Mouse (Mus musculus) heart, embryonic 16.5 days (tissue): ENCODE data around the gene Gm14399. TPM values are rescaled to one million over a fixed set of nuclear protein-coding genes. Genes with fewer than 3 reads are reported as not detected.
"Not testable (repeated sequence)": the region's sequence is repeated elsewhere in the genome, so short reads cannot be mapped to it uniquely, and the experiment has no call there.

Experiments used
- ATAC-seq: fragments of 200-750 bp; cut with Nextera tagmentation; replicated peaks from 2 replicates; pipeline ENCODE4 v1.8.0; 2017; ENCODE audit warnings: moderate number of reproducible peaks; ENCODE audit not compliant: insufficient read depth, low FRiP score; ENCODE audit errors: extremely low read depth
- H3K27ac ChIP-seq: fragments of 300-500 bp; sonication (generic); 2 replicates; pipeline ENCODE4 v1.5.1; 2014; ENCODE audit warnings: mild to moderate bottlenecking, low read length, control low read depth, moderate library complexity
- H3K27me3 ChIP-seq: fragments of 300-500 bp; sonication (generic); 2 replicates; pipeline ENCODE4 v1.6.1; 2014; ENCODE audit warnings: low read length, mixed read lengths; ENCODE audit not compliant: control insufficient read depth, insufficient read depth
- H3K36me3 ChIP-seq: fragments of 300-500 bp; sonication (generic); 2 replicates; pipeline ENCODE4 v1.6.1; 2014; ENCODE audit not compliant: control insufficient read depth, insufficient read depth
- H3K4me1 ChIP-seq: fragments of 300-500 bp; sonication (generic); 2 replicates; pipeline ENCODE4 v1.6.1; 2014; ENCODE audit warnings: low read length, mixed read lengths; ENCODE audit not compliant: control insufficient read depth, insufficient read depth
- H3K4me2 ChIP-seq: fragments of 300-500 bp; sonication (generic); 2 replicates; pipeline ENCODE4 v1.6.1; 2014; ENCODE audit warnings: low read depth, mild to moderate bottlenecking, control low read depth, low read length
- H3K4me3 ChIP-seq: fragments of 300-500 bp; sonication (generic); 2 replicates; pipeline ENCODE4 v1.5.1; 2014; ENCODE audit warnings: mild to moderate bottlenecking, control low read depth, low read length
- H3K9ac ChIP-seq: fragments of 300-500 bp; sonication (generic); 2 replicates; pipeline ENCODE4 v1.6.1; 2014; ENCODE audit warnings: low read length, control low read depth
- H3K9me3 ChIP-seq: fragments of 300-500 bp; sonication (generic); replicated peaks from 2 replicates; pipeline ENCODE4 v1.6.1; 2016; ENCODE audit warnings: low read length; ENCODE audit not compliant: control insufficient read depth
- WGBS: fragments of 180-500 bp; shearing (Covaris S2); extraction: QIAGEN DNeasy Blood & Tissue Kit; methylation state at CpG from one replicate; pipeline ENCODE4 v1.1.7; 2014; 5-methylcytosine and 5-hydroxymethylcytosine counted together
- polyA plus RNA-seq: library from polyadenylated mRNA; unstranded; fragments of >200 nt; fragmentation: Nextera tagmentation; extraction: Ambion mirVana; gene quantifications from 2 replicates; pipeline ENCODE4 v1.2.1, GENCODE M21; 2015

Gm14399 gene
- 5.8 and 6.5 TPM in 2 replicates for polyA plus RNA-seq

GRCm38 (mm10) chr2:175141993-175142295 lies at the start of gene Gm14399:
TSS of gene Gm14399 (minus strand) at chr2:175142012.
- H3K27me3 ChIP-seq, H3K27ac ChIP-seq, H3K4me1 ChIP-seq, H3K9me3 ChIP-seq, ATAC-seq, H3K36me3 ChIP-seq: not testable (repeated sequence)
- WGBS = 0% methylated on average over 1 of the region's 2 CpGs
- H3K4me2 ChIP-seq = peak within 1 kb of the TSS; percentile 37
- H3K9ac ChIP-seq = peak within 1 kb of the TSS; percentile 65
- peak within 1 kb of the TSS; percentile 56 for H3K4me3 ChIP-seq

GRCm38 (mm10) chr2:175179008-175179407 lies 37.2 kb upstream of the Gm14399 start:
- ATAC-seq, H3K9ac ChIP-seq, H3K4me3 ChIP-seq, H3K4me1 ChIP-seq, H3K27ac ChIP-seq, H3K9me3 ChIP-seq, H3K27me3 ChIP-seq, H3K4me2 ChIP-seq, H3K36me3 ChIP-seq: not testable (repeated sequence)
- WGBS = 51% methylated on average over 1 of the region's 1 CpGs

- 73% methylated on average over 6 of the region's 6 CpGs for WGBS
- Histone ChIP-seq H3K4me3 (no peak overlapping the region), H3K36me3 (no peaks in the 10 kb centered on the region), H3K4me1 (no peaks in the 10 kb centered on the region), H3K9me3 (no peaks in the 10 kb centered on the region), H3K27ac (no peak overlapping the region), H3K27me3 (no peaks in the 10 kb centered on the region), H3K9ac (no peak overlapping the region), H3K4me2 (no peak overlapping the region)
- no peak for ATAC-seq
Measured at GRCm38 (mm10) chr2:175176312-175176711, 34.5 kb upstream of the Gm14399 start.

- H3K9ac ChIP-seq, H3K4me1 ChIP-seq, H3K9me3 ChIP-seq, H3K27me3 ChIP-seq, ATAC-seq, H3K4me3 ChIP-seq, H3K36me3 ChIP-seq, H3K4me2 ChIP-seq, H3K27ac ChIP-seq: not testable (repeated sequence)
- WGBS = 67% methylated on average over 12 of the region's 12 CpGs
Measured at GRCm38 (mm10) chr2:175175401-175176180, 33.8 kb upstream of the Gm14399 start, which contains the start of gene Gm14443. TSS of gene Gm14443 (minus strand) at chr2:175175871.

- H3K9me3 ChIP-seq, H3K36me3 ChIP-seq, H3K27me3 ChIP-seq, H3K27ac ChIP-seq, H3K4me2 ChIP-seq, H3K4me3 ChIP-seq, ATAC-seq, H3K9ac ChIP-seq, H3K4me1 ChIP-seq: not testable (repeated sequence)
- WGBS = 89% methylated on average over 2 of the region's 2 CpGs
Measured at GRCm38 (mm10) chr2:175174058-175174457, 32.2 kb upstream of the Gm14399 start.

GRCm38 (mm10) chr2:175172906-175173595 lies 31.2 kb upstream of the Gm14399 start:
- not testable (repeated sequence) for H3K4me1 ChIP-seq, H3K27ac ChIP-seq, H3K9me3 ChIP-seq, H3K9ac ChIP-seq, H3K36me3 ChIP-seq, H3K27me3 ChIP-seq, H3K4me2 ChIP-seq, ATAC-seq, H3K4me3 ChIP-seq
- 73% methylated on average over 3 of the region's 3 CpGs for WGBS

- no peak overlapping the region for H3K4me3 ChIP-seq
- H3K9ac ChIP-seq = no peak overlapping the region
- no peaks in the 10 kb centered on the region for H3K9me3 ChIP-seq
- ATAC-seq = no peak
- no peaks in the 10 kb centered on the region for H3K4me1 ChIP-seq
- no peaks in the 10 kb centered on the region for H3K36me3 ChIP-seq
- WGBS = 83% methylated on average over 3 of the region's 3 CpGs
- H3K27ac ChIP-seq = no peak overlapping the region
- H3K27me3 ChIP-seq = no peaks in the 10 kb centered on the region
- no peak overlapping the region for H3K4me2 ChIP-seq
Measured at GRCm38 (mm10) chr2:175172123-175172522, 30.3 kb upstream of the Gm14399 start.

GRCm38 (mm10) chr2:175166870-175167269 lies 25.1 kb upstream of the Gm14399 start:
- H3K36me3 ChIP-seq, H3K4me2 ChIP-seq, H3K9ac ChIP-seq, H3K9me3 ChIP-seq, H3K27me3 ChIP-seq, H3K27ac ChIP-seq, H3K4me1 ChIP-seq, ATAC-seq, H3K4me3 ChIP-seq: not testable (repeated sequence)
- WGBS = 80% methylated on average over 2 of the region's 2 CpGs

GRCm38 (mm10) chr2:175165110-175165509 lies 23.3 kb upstream of the Gm14399 start:
- not testable (repeated sequence) for ATAC-seq, H3K27ac ChIP-seq, H3K36me3 ChIP-seq, H3K4me3 ChIP-seq, H3K4me2 ChIP-seq, H3K27me3 ChIP-seq, H3K9ac ChIP-seq, H3K4me1 ChIP-seq, H3K9me3 ChIP-seq
- WGBS = 88% methylated on average over 12 of the region's 12 CpGs
